Mouse (Mus musculus): ENCODE data around the gene Dync1h1. TPM values are rescaled to one million over a fixed set of nuclear protein-coding genes. Genes with fewer than 3 reads are reported as not detected.

Gene Dync1h1
- polyA plus RNA-seq, 1 experiment from 2014 or later = 11.2 TPM

- H3K4me3 ChIP-seq (replicated peaks) = no peak overlapping the region
- H3K27ac ChIP-seq (replicated peaks) = no peak overlapping the region
- H3K4me2 ChIP-seq = no peak overlapping the region
- WGBS (ENCODE audit: insufficient replicate concordance) = 81% methylated on average over 2 of the region's 2 CpGs
- H3K9me3 ChIP-seq (replicated peaks) = no peaks in the 10 kb centered on the region
- no peak for ATAC-seq (ENCODE audit: insufficient read depth)
- H3K36me3 ChIP-seq (replicated peaks) = peaks cover 7% of the 10 kb centered on the region; the same call in 1 of the 2 replicates
- H3K4me1 ChIP-seq (replicated peaks) = peaks cover 31% of the 10 kb centered on the region
- H3K9ac ChIP-seq = no peak overlapping the region
- H3K27me3 ChIP-seq = no peaks in the 10 kb centered on the region
Observed at GRCm38 (mm10) chr12:110606676-110607075, 5.4 kb downstream of the Dync1h1 start.

GRCm38 (mm10) chr12:110608460-110609152, 7.4 kb downstream of the Dync1h1 start:
- 46% methylated on average over 11 of the region's 11 CpGs for WGBS (ENCODE audit: insufficient replicate concordance)
- H3K27me3 ChIP-seq = no peaks in the 10 kb centered on the region
- H3K9ac ChIP-seq = no peak overlapping the region
- no peak overlapping the region for H3K27ac ChIP-seq (replicated peaks)
- H3K36me3 ChIP-seq (replicated peaks) = peaks cover 23% of the 10 kb centered on the region
- H3K4me2 ChIP-seq = no peak overlapping the region
- H3K4me3 ChIP-seq (replicated peaks) = no peak overlapping the region
- H3K4me1 ChIP-seq (replicated peaks) = peaks cover 16% of the 10 kb centered on the region
- no peaks in the 10 kb centered on the region for H3K9me3 ChIP-seq (replicated peaks)
- ATAC-seq (ENCODE audit: insufficient read depth) = no peak

- no peak for ATAC-seq (ENCODE audit: insufficient read depth)
- H3K4me2 ChIP-seq = no peak overlapping the region
- peaks cover 28% of the 10 kb centered on the region for H3K36me3 ChIP-seq (replicated peaks)
- H3K4me3 ChIP-seq (replicated peaks) = no peak overlapping the region
- H3K27me3 ChIP-seq = no peaks in the 10 kb centered on the region
- H3K9ac ChIP-seq = no peak overlapping the region
- H3K27ac ChIP-seq (replicated peaks) = no peak overlapping the region
- no peaks in the 10 kb centered on the region for H3K9me3 ChIP-seq (replicated peaks)
- H3K4me1 ChIP-seq (replicated peaks) = peaks cover 11% of the 10 kb centered on the region
- WGBS (ENCODE audit: insufficient replicate concordance) = 71% methylated on average over 9 of the region's 9 CpGs
Observed at GRCm38 (mm10) chr12:110609153-110609497, 7.9 kb downstream of the Dync1h1 start.

GRCm38 (mm10) chr12:110610713-110611112, 9.5 kb downstream of the Dync1h1 start:
- no peaks in the 10 kb centered on the region for H3K9me3 ChIP-seq (replicated peaks)
- H3K27ac ChIP-seq (replicated peaks) = no peak overlapping the region
- peaks cover 7% of the 10 kb centered on the region for H3K4me1 ChIP-seq (replicated peaks)
- no peak overlapping the region for H3K4me3 ChIP-seq (replicated peaks)
- no peak overlapping the region for H3K9ac ChIP-seq
- H3K27me3 ChIP-seq = no peaks in the 10 kb centered on the region
- H3K36me3 ChIP-seq (replicated peaks) = peaks cover 44% of the 10 kb centered on the region
- no peak overlapping the region for H3K4me2 ChIP-seq
- ATAC-seq (ENCODE audit: insufficient read depth) = no peak
- WGBS (ENCODE audit: insufficient replicate concordance) = 71% methylated on average over 2 of the region's 2 CpGs

GRCm38 (mm10) chr12:110630056-110630455, 28.8 kb downstream of the Dync1h1 start:
- Histone ChIP-seq H3K27ac (replicated peaks) (no peak overlapping the region), H3K27me3 (no peaks in the 10 kb centered on the region), H3K4me1 (replicated peaks) (no peaks in the 10 kb centered on the region), H3K36me3 (replicated peaks) (peaks cover 99% of the 10 kb centered on the region), H3K4me2 (no peak overlapping the region), H3K9me3 (replicated peaks) (no peaks in the 10 kb centered on the region), H3K9ac (no peak overlapping the region), H3K4me3 (replicated peaks) (no peak overlapping the region)
- ATAC-seq (ENCODE audit: insufficient read depth) = no peak
- WGBS (ENCODE audit: insufficient replicate concordance) = 87% methylated on average over 11 of the region's 11 CpGs

- H3K27me3 ChIP-seq = no peaks in the 10 kb centered on the region
- 83% methylated on average over 12 of the region's 12 CpGs for WGBS (ENCODE audit: insufficient replicate concordance)
- no peak for ATAC-seq (ENCODE audit: insufficient read depth)
- no peak overlapping the region for H3K9ac ChIP-seq
- H3K27ac ChIP-seq (replicated peaks) = no peak overlapping the region
- H3K4me2 ChIP-seq = no peak overlapping the region
- peaks cover 100% of the 10 kb centered on the region for H3K36me3 ChIP-seq (replicated peaks)
- H3K4me1 ChIP-seq (replicated peaks) = no peaks in the 10 kb centered on the region
- no peaks in the 10 kb centered on the region for H3K9me3 ChIP-seq (replicated peaks)
- H3K4me3 ChIP-seq (replicated peaks) = no peak overlapping the region
Observed at GRCm38 (mm10) chr12:110636293-110636692, 35.0 kb downstream of the Dync1h1 start.

- no peak for ATAC-seq (ENCODE audit: insufficient read depth)
- Histone ChIP-seq H3K4me3 (replicated peaks) (no peak overlapping the region), H3K4me1 (replicated peaks) (no peaks in the 10 kb centered on the region), H3K27ac (replicated peaks) (no peak overlapping the region), H3K36me3 (replicated peaks) (peaks cover 100% of the 10 kb centered on the region), H3K9ac (no peak overlapping the region), H3K9me3 (replicated peaks) (no peaks in the 10 kb centered on the region), H3K27me3 (no peaks in the 10 kb centered on the region), H3K4me2 (no peak overlapping the region)
- 85% methylated on average over 13 of the region's 13 CpGs for WGBS (ENCODE audit: insufficient replicate concordance)
Observed at GRCm38 (mm10) chr12:110637507-110638114, 36.4 kb downstream of the Dync1h1 start.

GRCm38 (mm10) chr12:110650241-110650641, 49.0 kb downstream of the Dync1h1 start:
- WGBS (ENCODE audit: insufficient replicate concordance) = 83% methylated on average over 8 of the region's 8 CpGs
- ATAC-seq (ENCODE audit: insufficient read depth) = no peak
- Histone ChIP-seq H3K4me1 (replicated peaks) (no peaks in the 10 kb centered on the region), H3K9ac (no peak overlapping the region), H3K4me2 (no peak overlapping the region), H3K27me3 (no peaks in the 10 kb centered on the region), H3K36me3 (replicated peaks) (peaks cover 97% of the 10 kb centered on the region), H3K9me3 (replicated peaks) (no peaks in the 10 kb centered on the region), H3K27ac (replicated peaks) (no peak overlapping the region), H3K4me3 (replicated peaks) (no peak overlapping the region)

GRCm38 (mm10) chr12:110651464-110651863, 50.2 kb downstream of the Dync1h1 start:
- WGBS (ENCODE audit: insufficient replicate concordance) = 91% methylated on average over 17 of the region's 17 CpGs
- no peak overlapping the region for H3K27ac ChIP-seq (replicated peaks)

GRCm38 (mm10) chr12:110661746-110662145, 60.5 kb downstream of the Dync1h1 start:
- no peaks in the 10 kb centered on the region for H3K4me1 ChIP-seq (replicated peaks)
- H3K9me3 ChIP-seq (replicated peaks) = no peaks in the 10 kb centered on the region
- no peak overlapping the region for H3K9ac ChIP-seq
- H3K4me3 ChIP-seq (replicated peaks) = no peak overlapping the region
- no peak overlapping the region for H3K27ac ChIP-seq (replicated peaks)
- peaks cover 100% of the 10 kb centered on the region for H3K36me3 ChIP-seq (replicated peaks)
- no peak for ATAC-seq (ENCODE audit: insufficient read depth)
- 86% methylated on average over 14 of the region's 14 CpGs for WGBS (ENCODE audit: insufficient replicate concordance)
- no peaks in the 10 kb centered on the region for H3K27me3 ChIP-seq
- no peak overlapping the region for H3K4me2 ChIP-seq

More at GRCm38 (mm10) chr12:110651464-110651863, 50.2 kb downstream of the Dync1h1 start:
- H3K4me3 ChIP-seq (replicated peaks) = no peak overlapping the region
- no peak overlapping the region for H3K9ac ChIP-seq
- no peaks in the 10 kb centered on the region for H3K4me1 ChIP-seq (replicated peaks)
- no peaks in the 10 kb centered on the region for H3K27me3 ChIP-seq
- peaks cover 97% of the 10 kb centered on the region for H3K36me3 ChIP-seq (replicated peaks)
- no peak overlapping the region for H3K4me2 ChIP-seq
- no peaks in the 10 kb centered on the region for H3K9me3 ChIP-seq (replicated peaks)
- no peak for ATAC-seq (ENCODE audit: insufficient read depth)

- H3K4me3 ChIP-seq (replicated peaks) = no peak overlapping the region
- H3K27ac ChIP-seq (replicated peaks) = no peak overlapping the region
- no peak for ATAC-seq (ENCODE audit: insufficient read depth)
- no peaks in the 10 kb centered on the region for H3K4me1 ChIP-seq (replicated peaks)
- no peaks in the 10 kb centered on the region for H3K9me3 ChIP-seq (replicated peaks)
- no peaks in the 10 kb centered on the region for H3K27me3 ChIP-seq
- WGBS (ENCODE audit: insufficient replicate concordance) = 75% methylated on average over 13 of the region's 13 CpGs
- H3K4me2 ChIP-seq = no peak overlapping the region
- H3K36me3 ChIP-seq (replicated peaks) = peaks cover 60% of the 10 kb centered on the region
- no peak overlapping the region for H3K9ac ChIP-seq
Observed at GRCm38 (mm10) chr12:110667466-110668077, 66.3 kb downstream of the Dync1h1 start.

Data from liver, embryonic 15.5 days (tissue).